Mouse (Mus musculus) adrenal gland, adult 18-20 months (tissue): ENCODE measurements at regions not wholly inside any gene's neighbourhood (a gene's known extent, or its start where the extent isn't known, plus 50 kb on each side); places are given as distances from the start of the nearest gene placed in this dataset.

Source experiments
- DNase-seq, 2 experiments: peaks; one replicate each; pipeline ENCODE4 v3.0.0; 2021 to 2022; ENCODE audit warnings: low spot score in 2 of 2

DNA sequence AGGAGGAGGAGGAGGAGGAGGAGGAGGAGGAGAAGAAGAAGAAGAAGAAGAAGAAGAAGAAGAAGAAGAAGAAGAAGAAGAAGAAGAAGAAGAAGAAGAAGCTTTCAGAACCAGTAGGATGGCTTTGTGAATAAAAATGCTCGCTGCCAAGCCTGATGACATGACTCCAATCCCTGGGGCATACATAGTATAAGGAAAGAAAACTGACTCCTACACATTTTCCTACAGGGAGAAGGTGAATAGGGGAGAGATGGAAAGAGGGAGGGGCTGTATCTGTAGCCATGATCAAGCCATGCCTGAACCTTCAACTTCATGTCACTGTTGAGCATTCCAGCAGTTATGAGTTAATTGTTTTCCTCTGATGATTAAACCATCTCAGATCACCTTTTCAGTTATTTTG, 460.2 kb upstream of the Gm10131 start:
- DNase-seq, result no peak

DNA sequence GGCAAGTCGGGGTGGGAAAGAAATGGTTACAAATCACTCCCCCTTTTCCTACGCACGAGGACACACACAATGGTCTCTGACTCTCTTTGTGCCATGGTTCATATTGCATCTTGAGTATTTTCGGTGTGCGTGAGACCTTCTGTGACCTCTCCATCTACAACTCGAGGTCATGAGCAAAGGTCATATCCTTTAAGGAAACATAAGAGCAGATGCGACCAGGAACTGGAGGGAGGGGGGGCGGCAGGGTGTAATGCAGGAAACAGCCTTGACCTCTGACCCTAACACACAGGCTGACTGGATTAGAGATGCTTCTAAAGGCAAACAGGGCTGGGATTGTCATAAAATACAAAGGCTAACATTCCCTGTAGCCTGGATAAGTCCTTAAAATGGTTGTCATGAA, 450.7 kb upstream of the Gm10131 start:
- DNase-seq, result no peak

GRCm38 (mm10) chr8:34549786-34550185, 438.2 kb upstream of the Gm10131 start:
- no peak for DNase-seq

DNA sequence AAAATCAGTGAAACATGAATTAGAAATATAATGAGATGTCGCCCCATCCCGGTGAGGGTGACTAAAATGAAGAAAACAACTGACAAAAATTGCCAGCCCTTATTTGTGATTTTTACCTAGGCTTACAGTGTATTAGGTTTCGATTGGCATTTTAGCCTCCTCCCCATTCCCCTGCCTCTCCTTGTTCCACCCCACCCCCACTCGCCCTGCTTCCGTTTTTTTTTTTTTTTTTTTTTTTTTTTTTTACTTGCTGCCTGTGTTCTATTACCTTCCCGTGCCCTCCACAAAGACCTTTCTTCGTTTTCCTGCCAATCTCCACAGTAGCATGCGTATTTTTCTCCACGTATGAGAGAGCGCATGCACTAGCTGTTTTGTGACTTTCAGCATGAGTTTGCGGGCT, 435.3 kb upstream of the Gm10131 start:
- DNase-seq, result no peak

DNA sequence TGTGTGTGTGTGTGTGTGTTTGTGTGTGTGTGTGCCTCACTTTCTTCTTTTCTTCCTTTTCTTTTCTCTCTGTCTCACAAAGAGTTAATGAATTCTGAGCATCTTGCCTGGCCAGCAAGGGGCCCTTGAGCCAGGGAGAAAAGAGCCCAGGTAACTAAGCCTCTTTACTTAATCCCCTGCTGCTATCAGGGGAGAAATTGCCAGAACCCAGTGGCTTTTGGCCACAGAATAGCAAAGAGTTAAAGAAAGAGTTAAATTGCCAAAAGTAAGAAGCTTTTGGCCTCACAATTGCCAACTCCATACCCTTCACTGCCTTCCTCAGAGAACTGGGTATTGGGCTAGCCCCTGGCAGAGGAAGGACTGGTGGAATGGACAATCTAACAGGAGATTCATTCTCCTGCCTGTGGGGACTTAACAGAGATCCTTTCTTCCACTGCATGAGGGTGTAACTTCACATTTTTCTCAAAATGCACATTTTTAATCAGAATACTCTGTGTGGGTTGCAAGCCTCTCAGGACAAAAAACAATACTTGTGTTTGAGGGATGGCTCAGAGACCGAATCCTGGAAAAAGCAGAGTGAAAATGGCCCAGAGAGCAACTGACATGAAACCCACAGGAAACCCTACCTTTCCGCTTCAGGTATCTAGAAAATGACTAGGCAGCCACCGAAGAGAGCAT, 431.0 kb upstream of the Gm10131 start:
- DNase-seq, result no peak

GRCm38 (mm10) chr8:34539232-34539631, 427.7 kb upstream of the Gm10131 start:
- no peak for DNase-seq

DNA sequence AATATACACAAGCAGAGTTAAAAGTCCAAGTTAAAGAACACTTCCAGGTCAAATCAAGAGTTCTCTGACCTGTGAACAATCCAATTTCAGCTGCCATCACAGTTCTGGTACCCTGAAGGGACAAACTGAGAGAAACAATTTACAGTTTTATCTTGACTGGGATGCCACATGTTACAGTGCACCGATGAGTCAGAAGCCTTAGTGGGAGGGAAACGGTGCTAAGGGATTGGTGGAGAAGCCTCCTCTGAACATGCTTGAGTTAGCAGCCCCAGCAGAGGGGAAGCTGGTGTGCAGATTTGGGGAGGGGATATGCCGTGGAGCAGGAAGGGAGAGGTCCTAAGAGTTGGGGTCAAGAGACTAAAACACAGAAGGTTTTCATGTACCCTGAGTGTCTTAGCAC, 423.9 kb upstream of the Gm10131 start:
- DNase-seq, result no peak

GRCm38 (mm10) chr8:34533421-34533820, 421.9 kb upstream of the Gm10131 start:
- no peak for DNase-seq

- DNase-seq, result no peak
Observed at GRCm38 (mm10) chr8:34530896-34531679, 419.6 kb upstream of the Gm10131 start.

- peak in 1 of 2 experiments; percentile 22 for DNase-seq
Observed at GRCm38 (mm10) chr8:34530046-34530445, 418.5 kb upstream of the Gm10131 start.

DNA sequence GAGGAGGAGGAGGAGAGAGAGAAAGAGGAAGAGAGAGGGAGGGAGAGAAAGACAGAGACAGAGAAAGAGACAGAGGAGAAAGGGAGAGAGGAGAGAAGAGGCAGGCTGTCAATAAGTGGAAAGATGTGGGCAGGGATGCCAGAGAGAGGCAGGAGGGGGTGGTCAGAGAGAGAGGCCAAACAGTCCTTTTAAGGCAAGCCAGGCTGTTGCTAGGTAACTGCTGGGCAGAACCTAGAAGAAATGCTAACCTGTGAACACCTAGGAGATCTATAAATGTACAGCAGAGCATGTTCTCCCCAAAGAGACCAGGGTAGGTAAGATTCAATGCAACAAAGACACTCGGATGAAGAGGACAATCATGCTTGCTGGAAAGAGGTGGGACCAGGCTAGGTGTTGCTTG, 417.9 kb upstream of the Gm10131 start:
- no peak for DNase-seq

DNA sequence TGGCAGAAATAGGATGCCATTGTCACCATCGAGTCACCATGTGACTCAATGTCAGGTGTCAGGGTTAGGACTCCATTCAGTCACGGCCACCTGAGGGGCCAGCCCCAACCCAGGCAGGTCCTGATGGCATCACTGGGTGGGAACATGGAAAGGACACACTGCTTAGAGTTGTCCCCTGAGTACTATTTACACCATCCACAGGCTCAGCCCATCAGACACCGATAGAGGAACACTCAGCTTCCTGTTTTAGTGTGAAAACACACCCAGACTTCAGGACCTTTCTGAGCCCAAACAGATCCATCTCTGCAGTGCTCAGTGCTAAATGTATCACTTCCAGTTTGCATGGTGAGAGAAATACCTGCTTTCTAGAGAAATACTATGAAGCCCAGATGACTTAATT, 416.7 kb upstream of the Gm10131 start:
- DNase-seq, result no peak

DNA sequence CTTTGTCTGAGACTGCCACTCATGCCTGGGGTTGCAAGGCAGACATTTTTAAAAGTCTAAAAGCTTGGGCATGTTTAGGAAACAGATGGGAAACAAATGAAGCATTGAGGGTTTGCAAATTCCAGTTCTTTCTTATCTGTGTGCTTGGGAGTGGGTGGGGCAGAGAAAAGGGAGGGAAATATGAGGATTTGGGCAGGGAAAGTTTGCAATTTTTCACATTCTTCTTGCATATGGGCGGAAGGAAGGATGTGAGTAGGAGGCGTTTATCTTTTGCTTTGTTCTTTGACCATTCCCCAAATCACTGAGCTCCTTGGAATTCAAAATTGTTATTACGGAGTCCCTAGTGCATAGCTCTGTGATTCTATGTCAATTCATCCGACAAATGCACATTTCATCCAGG, 413.7 kb upstream of the Gm10131 start:
- DNase-seq, result no peak

DNA sequence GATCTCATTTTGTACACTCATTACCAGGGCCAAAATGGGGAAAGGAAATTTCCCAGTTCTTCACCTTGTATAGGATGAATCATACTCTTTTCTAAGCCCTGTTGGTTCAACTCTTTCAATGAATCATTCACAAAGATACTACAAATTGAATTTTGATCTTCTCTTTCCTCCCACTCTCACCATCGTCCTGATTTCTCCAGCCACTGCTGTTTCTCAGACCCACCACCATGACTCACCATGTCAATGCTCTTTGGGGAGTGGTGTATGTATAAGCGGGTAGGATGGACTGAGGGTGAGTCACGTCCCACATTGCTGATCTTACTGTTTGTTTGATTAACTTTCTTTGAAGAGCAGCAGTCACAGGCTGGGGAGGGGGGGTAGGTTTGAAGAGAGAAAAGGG, 412.3 kb upstream of the Gm10131 start:
- DNase-seq, result no peak

- DNase-seq, result no peak
Observed at GRCm38 (mm10) chr8:34521316-34521715, 409.8 kb upstream of the Gm10131 start.

- no peak for DNase-seq
Observed at GRCm38 (mm10) chr8:34520664-34521063, 409.1 kb upstream of the Gm10131 start.

DNA sequence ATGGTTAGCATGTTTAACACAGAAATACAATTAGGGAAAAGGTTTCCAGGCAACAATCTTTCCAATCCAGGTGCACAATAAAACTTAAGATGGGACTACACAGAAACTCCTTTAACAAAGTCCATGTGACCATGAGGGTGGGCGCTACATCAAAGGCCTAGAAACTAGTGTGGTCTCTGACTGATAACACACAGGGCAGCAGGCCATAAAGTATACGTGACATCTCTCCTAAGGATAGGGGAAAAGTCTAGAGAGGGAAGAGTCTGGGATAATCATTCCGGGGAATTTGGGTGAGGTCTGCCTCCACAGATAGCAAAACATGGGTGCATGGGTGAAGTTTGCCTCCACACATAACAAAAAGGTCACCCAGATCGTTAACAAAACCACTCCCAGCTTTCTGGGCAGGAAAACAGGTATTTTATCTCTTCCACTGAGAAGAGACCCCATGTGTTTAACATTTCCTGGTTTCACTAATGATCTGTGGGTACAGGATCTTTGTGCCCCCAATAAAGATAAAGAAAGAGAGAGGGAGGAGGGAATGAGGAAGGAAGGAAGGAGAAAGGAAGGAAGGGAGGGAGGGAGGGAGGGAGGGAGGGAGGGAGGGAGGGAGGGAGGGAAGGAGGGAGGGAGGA, 402.0 kb upstream of the Gm10131 start:
- no peak for DNase-seq

GRCm38 (mm10) chr8:34505829-34506555, 394.5 kb upstream of the Gm10131 start:
- DNase-seq, result no peak

GRCm38 (mm10) chr8:34505102-34505501, 393.6 kb upstream of the Gm10131 start:
- DNase-seq, result no peak

DNA sequence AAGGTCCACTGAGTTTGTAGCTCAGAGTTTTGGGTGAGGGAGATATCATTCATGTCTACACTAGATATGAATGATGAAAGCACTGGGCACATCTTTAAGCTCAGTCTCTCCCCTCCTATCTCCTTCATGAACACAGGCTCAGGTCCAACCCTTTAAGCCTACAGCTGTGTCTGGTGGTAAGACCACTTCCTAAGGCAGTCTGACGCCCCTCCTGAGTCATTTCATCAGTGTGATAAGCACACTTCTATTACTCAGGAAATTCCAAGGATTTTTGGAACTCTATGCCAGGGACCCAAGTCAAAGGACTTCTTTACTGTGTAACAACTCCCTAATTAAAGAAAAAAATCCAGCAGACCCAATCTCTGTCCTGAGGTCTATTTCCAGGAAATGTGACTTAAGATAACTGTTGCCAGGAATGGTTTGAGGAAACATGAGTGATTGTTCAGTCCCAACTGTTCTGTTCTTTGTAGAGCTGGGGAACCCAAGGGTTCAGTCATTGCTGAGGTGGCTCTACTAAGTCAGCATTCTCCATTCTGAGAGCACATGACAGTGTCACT, 391.1 kb upstream of the Gm10131 start:
- DNase-seq, result no peak

GRCm38 (mm10) chr8:34499196-34499595, 387.7 kb upstream of the Gm10131 start:
- no peak for DNase-seq
